In genomic region chr12:49391305-49392040, GRCm38 (mm10) we compare ENCODE assay signal across 9 mouse cellular contexts. TPM values are rescaled to one million over a fixed set of nuclear protein-coding genes. Genes with fewer than 3 reads are reported as not detected.
A peak's percentile ranks its signal among the peaks of the same experiment; 100 is the strongest.
DNase-seq lines count a peak whose midpoint lies in the region; ATAC-seq and TF ChIP-seq lines count a peak whose summit lies in the region.
"Had no signal": no experiment of that assay in that cellular context is flagged by ENCODE, and none has a peak within 500 bp of the region (broad histone marks: within the 10 kb centered on the region; RNA-seq: fewer than 3 reads in every experiment).

No protein-coding gene starts in this region.

- no peaks in the 10 kb centered on the region for H3K36me3 ChIP-seq in heart, embryonic 11.5 days (ENCODE audit: control insufficient read depth, insufficient read depth, low read length)
- H3K36me3 ChIP-seq in midbrain, embryonic 12.5 days = no peaks in the 10 kb centered on the region

- no peaks in the 10 kb centered on the region for H3K4me1 ChIP-seq in heart, embryonic 11.5 days (ENCODE audit: control insufficient read depth, insufficient read depth, low read length)
- H3K4me1 ChIP-seq in midbrain, embryonic 12.5 days = no peaks in the 10 kb centered on the region

- H3K4me2 ChIP-seq in heart, embryonic 11.5 days = peak overlapping the region; percentile 63
- peak overlapping the region; percentile 49 for H3K4me2 ChIP-seq in midbrain, embryonic 12.5 days (replicated peaks)

- no peaks in the 10 kb centered on the region for H3K9me3 ChIP-seq in heart, embryonic 11.5 days (replicated peaks; ENCODE audit: control insufficient read depth, low read length)
- H3K9me3 ChIP-seq in midbrain, embryonic 12.5 days = no peaks in the 10 kb centered on the region

- peaks cover 63% of the 10 kb centered on the region for H3K27me3 ChIP-seq in heart, embryonic 11.5 days (ENCODE audit: control insufficient read depth, insufficient read depth, low read length)
- H3K27me3 ChIP-seq in midbrain, embryonic 12.5 days = peaks cover 50% of the 10 kb centered on the region

- no peak overlapping the region for H3K9ac ChIP-seq in heart, embryonic 11.5 days (ENCODE audit: low read depth, low read length)
- H3K9ac ChIP-seq in midbrain, embryonic 12.5 days (replicated peaks) = no peak overlapping the region; the same call in 1 of the 2 replicates

- peak overlapping the region; percentile 26 for H3K4me3 ChIP-seq in heart, embryonic 11.5 days (ENCODE audit: low read depth, low read length)
- H3K4me3 ChIP-seq in layer of hippocampus, adult 2 months = peak overlapping the region; percentile 89
- H3K4me3 ChIP-seq in midbrain, embryonic 12.5 days = peak overlapping the region; percentile 28

- peak; percentile 73 for TF ChIP-seq CTCF in layer of hippocampus, adult 2 months (conservative IDR thresholded peaks at IDR 0.05)

- no peak for DNase-seq in heart, adult 8-10 months (ENCODE audit: low spot score)
- peak; percentile 93 for DNase-seq in embryo, embryonic 11 days
- peak; percentile 51 for DNase-seq in heart, postnatal 4 days
- DNase-seq in layer of hippocampus, adult 2 months (ENCODE audit: low spot score in 2 of 2) = peak in 1 of 2 experiments; percentile 71
- DNase-seq in yolk sac, embryonic 10.5 days (ENCODE audit: low spot score) = peak; percentile 59
- no peak for DNase-seq in ovary, postnatal 14 days (ENCODE audit: low spot score)

- WGBS in heart, embryonic 11.5 days (ENCODE audit: insufficient replicate concordance) = under 1% methylated on average over 42 of the region's 42 CpGs
- WGBS in midbrain, embryonic 12.5 days = 1% methylated on average over 42 of the region's 42 CpGs

- no peak overlapping the region for H3K27ac ChIP-seq in heart, embryonic 11.5 days (ENCODE audit: low read depth, low read length)
- H3K27ac ChIP-seq in layer of hippocampus, adult 2 months = peak overlapping the region; percentile 100
- no peak overlapping the region for H3K27ac ChIP-seq in midbrain, embryonic 12.5 days (replicated peaks)

- peak; percentile 76 for ATAC-seq in heart, embryonic 11.5 days (replicated peaks; ENCODE audit: insufficient number of reproducible peaks, low FRiP score, low TSS enrichment)
- ATAC-seq in midbrain, embryonic 12.5 days (ENCODE audit: low FRiP score, low read depth) = peak; percentile 97

RNA-seq across cellular contexts. Expression of gene Gm43517, which starts 6.5 kb away (rescaled TPM):
- polyA plus RNA-seq in heart, embryonic 11.5 days (2014; fragmentation: Nextera tagmentation; extraction: Ambion mirVana) = not detected in 2 replicates
- total RNA-seq in heart, adult 8-10 months (2022) = not detected
- not detected for total RNA-seq in heart, postnatal 4 days (2021)
- 10 to 100 TPM; 11.7 to 12.8 TPM for total RNA-seq in layer of hippocampus, adult 2 months (2021)
- 0.28 TPM in 1 of 2 replicates, not detected in the other for polyA plus RNA-seq in midbrain, embryonic 12.5 days (2016; fragmentation: Nextera tagmentation; extraction: Ambion mirVana)
- polyA plus RNA-seq: large intestine, adult 2 months had no signal

RNA-seq across cellular contexts. Expression of gene Foxg1, which starts 9.0 kb away (rescaled TPM):
- 1.5 TPM in 2 replicates for polyA plus RNA-seq in heart, embryonic 11.5 days (2014; fragmentation: Nextera tagmentation; extraction: Ambion mirVana)
- total RNA-seq in heart, adult 8-10 months (2022) = not detected
- under 1 TPM in 1 of 2 experiments, not detected in 1; 0.12 TPM for total RNA-seq in heart, postnatal 4 days (2021)
- 100 to 1,000 TPM; 149 to 167 TPM for total RNA-seq in layer of hippocampus, adult 2 months (2021)
- 3.0 and 4.6 TPM in 2 replicates for polyA plus RNA-seq in midbrain, embryonic 12.5 days (2016; fragmentation: Nextera tagmentation; extraction: Ambion mirVana)
- polyA plus RNA-seq: large intestine, adult 2 months had no signal

Comparison
In these comparisons a context has a peak if more than half of its experiments do, and no peak if none do; other contexts are left out.
1. DNase-seq: peak in embryo, embryonic 11 days (single experiment), heart, postnatal 4 days (single experiment) and yolk sac, embryonic 10.5 days (single experiment); none in heart, adult 8-10 months (single experiment) and ovary, postnatal 14 days (single experiment).
2. H3K4me3 ChIP-seq: peak in every context shown above with its lines; median percentile 89 in layer of hippocampus, adult 2 months; 28 in midbrain, embryonic 12.5 days; 26 in heart, embryonic 11.5 days.
3. RNA of gene Gm43517, which starts 6.5 kb away (total RNA-seq): 11.7 to 12.8 TPM in layer of hippocampus, adult 2 months; not detected in heart, adult 8-10 months and not detected in heart, postnatal 4 days; every median in the first group is over 10 times any median in the second.
4. RNA of gene Foxg1, which starts 9.0 kb away (total RNA-seq): 149 to 167 TPM in layer of hippocampus, adult 2 months; 0.12 TPM in heart, postnatal 4 days and not detected in heart, adult 8-10 months; every median in the first group is over 100 times any median in the second.